Mouse (Mus musculus): ENCODE measurements around the gene Cfap221.

The Cfap221 gene

GRCm38 (mm10) chr1:119899195-119900123 lies 97.6 kb downstream of the Cfap221 start:
- no peak for DNase-seq

GRCm38 (mm10) chr1:119894936-119895335 lies 102.1 kb downstream of the Cfap221 start:
- peak; percentile 82 to 84 for DNase-seq

- no peak for DNase-seq
Measured at GRCm38 (mm10) chr1:119893600-119893999, 103.4 kb downstream of the Cfap221 start.

- peak; percentile 9 to 14 for DNase-seq
Measured at GRCm38 (mm10) chr1:119892933-119893332, 104.1 kb downstream of the Cfap221 start.

- no peak for DNase-seq
Measured at GRCm38 (mm10) chr1:119891865-119892264, 105.2 kb downstream of the Cfap221 start.

- DNase-seq = no peak
Measured at GRCm38 (mm10) chr1:119891149-119891548, 105.9 kb downstream of the Cfap221 start.

GRCm38 (mm10) chr1:119889347-119889746 lies 107.7 kb downstream of the Cfap221 start:
- DNase-seq = no peak

GRCm38 (mm10) chr1:119886320-119886719 lies 110.7 kb downstream of the Cfap221 start:
- DNase-seq = no peak

- no peak for DNase-seq
Measured at GRCm38 (mm10) chr1:119884272-119884671, 112.8 kb downstream of the Cfap221 start.

- no peak for DNase-seq
Measured at GRCm38 (mm10) chr1:119878909-119879308, 118.1 kb downstream of the Cfap221 start.

- no peak for DNase-seq
Measured at GRCm38 (mm10) chr1:119877469-119877868, 119.6 kb downstream of the Cfap221 start.
